Mouse (Mus musculus) granulocyte monocyte progenitor cell, adult 5-6 weeks (primary cell): ENCODE data around the gene Endou. TPM values are rescaled to one million over a fixed set of nuclear protein-coding genes. Genes with fewer than 3 reads are reported as not detected.

ENCODE experiments used
- ATAC-seq: replicated peaks from 2 replicates; pipeline ENCODE4 v1.8.0; 2016; ENCODE audit warnings: mild to moderate bottlenecking, moderate TSS enrichment, inconsistent platforms; ENCODE audit not compliant: poor library complexity, severe bottlenecking
- total RNA-seq, 2 experiments: library from RNA; stranded (forward) in 1 of 2; stranded (reverse) in 1 of 2; fragments of 200-712, 200-1000 nt in 1 of 2; fragments of >200 nt in 1 of 2; fragmentation: Nextera tagmentation in 1 of 2; gene quantifications; 2 replicates each; pipeline ENCODE4 v1.2.3; 2014 to 2017

The Endou gene
- total RNA-seq, 2 experiments from 2014 or later = 2.2 to 2.8 TPM

GRCm38 (mm10) chr15:97760006-97760405 is 28.9 kb upstream of the Endou start:
- peak; percentile 37 for ATAC-seq

- ATAC-seq = no peak
Observed at GRCm38 (mm10) chr15:97755361-97755760, 24.2 kb upstream of the Endou start.

GRCm38 (mm10) chr15:97754476-97754875 is 23.3 kb upstream of the Endou start:
- no peak for ATAC-seq

GRCm38 (mm10) chr15:97752491-97752890 is 21.4 kb upstream of the Endou start:
- ATAC-seq = no peak

GRCm38 (mm10) chr15:97751676-97752075 is 20.5 kb upstream of the Endou start:
- no peak for ATAC-seq

- ATAC-seq = peak; percentile 84
Observed at GRCm38 (mm10) chr15:97750697-97751096, 19.6 kb upstream of the Endou start.

- ATAC-seq = peak; percentile 58
Observed at GRCm38 (mm10) chr15:97749841-97750240, 18.7 kb upstream of the Endou start.

- no peak for ATAC-seq
Observed at GRCm38 (mm10) chr15:97749397-97749796, 18.3 kb upstream of the Endou start.

GRCm38 (mm10) chr15:97748964-97749363 is 17.8 kb upstream of the Endou start:
- no peak for ATAC-seq

GRCm38 (mm10) chr15:97748309-97748708 is 17.2 kb upstream of the Endou start:
- no peak for ATAC-seq

- ATAC-seq = no peak
Observed at GRCm38 (mm10) chr15:97747486-97747885, 16.3 kb upstream of the Endou start.

- ATAC-seq = no peak
Observed at GRCm38 (mm10) chr15:97746748-97747147, 15.6 kb upstream of the Endou start.

GRCm38 (mm10) chr15:97746278-97746677 is 15.1 kb upstream of the Endou start:
- ATAC-seq = no peak

- ATAC-seq = no peak
Observed at GRCm38 (mm10) chr15:97745331-97745730, 14.2 kb upstream of the Endou start.

GRCm38 (mm10) chr15:97744930-97745329 is 13.8 kb upstream of the Endou start:
- peak; percentile 57 for ATAC-seq

- no peak for ATAC-seq
Observed at GRCm38 (mm10) chr15:97743961-97744525, 12.9 kb upstream of the Endou start.

- ATAC-seq = no peak
Observed at GRCm38 (mm10) chr15:97743210-97743609, 12.1 kb upstream of the Endou start.

- ATAC-seq = peak; percentile 24; the same call in 1 of the 2 replicates
Observed at GRCm38 (mm10) chr15:97742600-97742999, 11.5 kb upstream of the Endou start.

- no peak for ATAC-seq
Observed at GRCm38 (mm10) chr15:97742074-97742473, 10.9 kb upstream of the Endou start.

GRCm38 (mm10) chr15:97741662-97742061 is 10.5 kb upstream of the Endou start:
- no peak for ATAC-seq

GRCm38 (mm10) chr15:97740283-97740732 is 9.2 kb upstream of the Endou start:
- no peak for ATAC-seq

GRCm38 (mm10) chr15:97738923-97739322 is 7.8 kb upstream of the Endou start:
- ATAC-seq = no peak

- no peak for ATAC-seq
Observed at GRCm38 (mm10) chr15:97731988-97732387, 849 bp upstream of the Endou start.
